Mouse (Mus musculus) cerebellum, postnatal 25 days (tissue): Measurements from ENCODE around the gene Anapc10.
"Not testable (repeated sequence)": the region's sequence is repeated elsewhere in the genome, so short reads cannot be mapped to it uniquely, and the experiment has no call there.

Experiments
- DNase-seq, 2 experiments: peaks; one replicate each; pipeline ENCODE4 v3.0.0; 2021; ENCODE audit warnings: mixed read lengths in 2 of 2

Gene Anapc10

GRCm38 (mm10) chr8:79711064-79711961, at the start of gene Anapc10, which contains the start of gene Abce1:
Gene Anapc10, plus strand, starts transcription at chr8:79711820.
Gene Abce1, minus strand, starts transcription at chr8:79711740.
- DNase-seq, result peak; percentile 98 to 99

DNA sequence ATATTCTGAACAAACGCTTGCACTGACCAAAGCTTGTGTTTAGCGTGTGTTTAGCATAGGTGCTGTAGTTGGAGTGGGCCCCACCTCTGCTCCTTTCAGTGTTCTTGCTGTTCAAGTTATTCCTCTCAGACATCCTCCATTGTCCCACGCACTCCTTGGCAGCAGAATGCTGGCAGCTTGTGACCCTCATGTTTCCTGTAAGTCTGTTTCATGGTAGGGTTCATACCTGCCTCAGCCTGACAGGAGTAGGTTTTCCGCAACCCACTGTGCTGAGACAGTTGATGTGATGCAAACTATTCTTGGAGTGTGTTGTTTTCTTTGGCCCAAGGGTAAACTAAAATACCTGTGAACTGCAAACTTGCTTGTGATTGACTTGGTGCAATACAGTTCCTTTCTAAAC, 35.2 kb upstream of the Anapc10 start:
- DNase-seq, result peak in 1 of 2 experiments; percentile 9

GRCm38 (mm10) chr8:79679005-79679404, 32.6 kb upstream of the Anapc10 start:
- no peak for DNase-seq

- DNase-seq, result peak in 1 of 2 experiments; percentile 12
Observed at GRCm38 (mm10) chr8:79680083-79680482, 31.5 kb upstream of the Anapc10 start.

DNA sequence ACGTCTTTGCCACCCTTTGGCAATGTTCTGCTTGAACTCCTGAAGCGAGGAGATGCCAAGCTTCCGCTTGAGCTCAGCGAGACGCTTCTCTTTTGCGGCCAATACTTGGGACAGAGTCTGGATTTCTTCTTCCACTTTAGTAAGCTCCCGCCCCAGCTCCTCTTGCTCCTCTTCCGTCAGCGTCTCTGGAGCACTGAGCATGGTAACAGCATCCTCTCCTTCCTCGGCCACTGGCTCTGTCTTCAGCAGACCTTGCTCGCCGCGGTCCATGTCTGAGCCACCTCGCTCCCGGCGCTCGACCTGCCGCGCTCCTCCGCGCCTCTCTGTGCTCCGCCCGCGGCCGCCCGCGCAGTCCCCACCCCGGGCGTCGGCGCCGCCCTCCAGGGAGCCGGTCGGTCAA, 31.1 kb upstream of the Anapc10 start:
- DNase-seq, result peak; percentile 43 to 57

GRCm38 (mm10) chr8:79680965-79681364, 30.7 kb upstream of the Anapc10 start:
- peak in 1 of 2 experiments; percentile 7 for DNase-seq

- DNase-seq, result not testable (repeated sequence)
Observed at GRCm38 (mm10) chr8:79685927-79686326, 25.7 kb upstream of the Anapc10 start.

DNA sequence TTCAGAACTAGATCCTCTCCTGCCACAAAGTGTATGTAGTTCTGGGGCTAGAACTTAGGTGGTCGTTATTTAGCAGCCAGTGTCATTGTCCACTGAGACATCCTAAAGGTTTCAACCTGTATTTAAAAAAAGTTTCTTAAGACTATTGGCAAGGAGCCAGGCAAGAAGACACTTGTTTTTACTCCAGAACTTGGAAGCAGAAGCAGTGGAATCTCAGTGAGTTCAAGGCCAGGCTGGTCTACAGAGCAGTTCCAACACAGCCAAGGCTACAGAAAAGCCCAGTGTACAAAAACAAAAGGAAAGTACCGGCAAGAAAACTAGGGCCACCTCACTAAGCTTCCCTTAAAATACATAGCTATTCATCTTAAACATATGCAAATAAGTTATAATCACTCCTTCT, 19.1 kb upstream of the Anapc10 start:
- no peak for DNase-seq

DNA sequence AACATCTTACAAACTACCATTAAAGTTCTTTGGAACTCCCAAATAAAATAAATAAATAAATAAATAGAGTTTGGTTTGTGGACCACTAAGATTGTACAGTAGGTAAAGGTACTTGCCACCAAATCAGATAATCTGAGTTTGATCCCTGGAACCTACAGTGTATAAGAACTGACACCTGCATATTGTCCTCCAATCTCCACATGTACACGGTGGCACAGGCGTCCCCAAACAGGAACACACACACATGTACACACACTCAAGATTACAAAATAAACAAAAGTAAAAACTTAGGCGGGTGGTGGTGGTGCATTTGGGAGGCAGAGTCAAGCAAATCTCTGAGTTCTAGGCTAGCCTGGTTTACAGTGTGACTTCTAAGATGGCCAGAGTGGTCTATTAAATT, 4.9 kb upstream of the Anapc10 start:
- no peak for DNase-seq

GRCm38 (mm10) chr8:79712676-79713075, 1.1 kb downstream of the Anapc10 start:
- no peak for DNase-seq

- DNase-seq, result no peak
Observed at GRCm38 (mm10) chr8:79721537-79721936, 9.9 kb downstream of the Anapc10 start.

- DNase-seq, result no peak
Observed at GRCm38 (mm10) chr8:79723308-79723707, 11.7 kb downstream of the Anapc10 start.

DNA sequence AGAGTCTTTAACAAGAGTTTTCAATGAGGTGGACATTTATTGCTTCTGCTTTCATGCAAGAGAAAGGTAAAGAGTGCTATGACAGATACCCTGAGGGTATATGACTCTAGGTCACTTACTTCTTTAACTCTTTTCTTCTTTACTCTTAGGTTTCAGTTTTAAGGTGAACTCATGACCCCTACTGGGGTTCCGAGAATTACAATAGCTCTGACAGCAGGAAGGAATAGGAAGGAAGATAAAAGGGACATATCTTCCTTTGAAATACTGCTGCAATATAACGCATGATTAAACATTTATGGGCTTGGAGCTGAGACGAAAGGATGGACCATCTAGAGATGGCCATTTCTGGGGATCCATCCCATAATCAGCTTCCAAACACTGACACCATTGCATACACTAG, 13.0 kb downstream of the Anapc10 start:
- no peak for DNase-seq

DNA sequence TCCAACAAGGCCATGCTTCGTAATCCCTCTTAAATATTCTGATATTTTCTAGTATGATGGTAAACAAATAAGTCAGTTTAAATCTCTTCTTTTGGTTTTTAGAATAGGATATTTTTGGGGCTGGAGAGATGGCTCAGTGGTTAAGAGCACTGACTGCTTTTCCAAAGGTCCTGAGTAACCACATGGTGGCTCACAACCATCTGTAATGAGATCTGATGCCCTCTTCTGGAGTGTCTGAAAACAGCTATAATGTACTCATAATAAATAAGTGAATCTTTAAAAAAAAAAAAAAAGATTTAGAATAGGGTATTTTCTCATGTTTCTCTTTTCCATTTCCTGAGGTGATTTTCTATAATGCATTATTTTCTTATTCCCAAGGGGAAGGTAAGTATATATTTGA, 16.3 kb downstream of the Anapc10 start:
- DNase-seq, result no peak

- DNase-seq, result peak in 1 of 2 experiments; percentile 49
Observed at GRCm38 (mm10) chr8:79734304-79734703, 22.7 kb downstream of the Anapc10 start.

DNA sequence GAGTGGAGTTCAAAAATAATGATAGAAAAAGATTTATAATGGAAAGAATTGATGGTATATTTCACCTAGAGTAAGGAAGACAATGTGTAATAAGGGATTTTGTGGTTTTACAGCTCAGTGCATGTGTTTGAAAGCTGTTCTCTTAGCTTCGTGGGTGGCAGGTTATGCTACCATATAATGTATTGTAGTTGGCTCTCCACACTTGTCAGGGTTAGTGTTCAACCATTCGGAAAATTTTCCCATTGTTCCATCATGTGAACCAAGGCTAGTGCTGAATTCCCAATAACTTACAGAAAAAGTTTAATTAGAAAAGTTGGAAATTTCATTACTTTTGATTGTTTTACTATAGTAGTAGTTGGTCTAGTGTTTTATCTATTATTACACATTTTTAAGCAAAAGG, 36.6 kb downstream of the Anapc10 start:
- no peak for DNase-seq

DNA sequence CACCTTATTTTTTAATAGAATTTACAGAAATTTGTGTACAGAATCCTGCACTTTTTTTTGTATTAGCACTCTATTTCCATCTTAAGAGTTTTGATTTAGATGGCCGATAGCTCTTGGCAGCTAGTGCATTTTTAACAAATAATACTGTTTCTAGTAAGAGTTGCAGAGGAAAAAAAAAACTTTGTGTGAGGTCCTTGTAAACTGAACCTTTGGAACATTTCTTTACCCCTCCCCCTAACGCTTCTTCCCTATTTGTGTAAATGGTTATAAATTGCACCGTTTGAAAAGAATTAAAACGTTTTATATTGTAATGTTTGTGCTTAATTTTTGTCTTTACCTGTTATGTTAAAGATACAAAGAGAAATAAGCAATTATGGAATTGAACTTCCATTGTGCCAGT, 37.0 kb downstream of the Anapc10 start:
- no peak for DNase-seq

GRCm38 (mm10) chr8:79750305-79750704, 38.7 kb downstream of the Anapc10 start:
- peak; percentile 34 to 62 for DNase-seq

GRCm38 (mm10) chr8:79794873-79795272, 83.3 kb downstream of the Anapc10 start:
- not testable (repeated sequence) for DNase-seq

DNA sequence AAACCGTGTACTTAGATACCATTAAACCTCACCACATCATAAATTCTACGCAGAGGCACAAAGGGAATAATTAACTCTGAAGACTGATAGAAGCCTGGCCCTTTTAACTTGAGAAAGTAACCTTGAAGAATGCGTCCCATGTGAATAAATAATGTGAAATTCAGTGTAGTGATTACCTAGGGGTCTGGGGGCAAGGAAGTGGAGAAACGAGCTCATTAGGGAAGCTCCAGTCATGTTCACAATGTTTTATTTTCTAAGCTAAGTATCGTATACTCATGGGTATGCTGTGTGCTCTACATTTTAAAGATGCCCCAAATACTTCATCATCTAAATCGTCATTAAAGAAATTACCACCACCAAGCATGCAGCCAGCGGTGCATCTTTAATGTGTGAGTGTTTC, 85.1 kb downstream of the Anapc10 start:
- DNase-seq, result no peak

DNA sequence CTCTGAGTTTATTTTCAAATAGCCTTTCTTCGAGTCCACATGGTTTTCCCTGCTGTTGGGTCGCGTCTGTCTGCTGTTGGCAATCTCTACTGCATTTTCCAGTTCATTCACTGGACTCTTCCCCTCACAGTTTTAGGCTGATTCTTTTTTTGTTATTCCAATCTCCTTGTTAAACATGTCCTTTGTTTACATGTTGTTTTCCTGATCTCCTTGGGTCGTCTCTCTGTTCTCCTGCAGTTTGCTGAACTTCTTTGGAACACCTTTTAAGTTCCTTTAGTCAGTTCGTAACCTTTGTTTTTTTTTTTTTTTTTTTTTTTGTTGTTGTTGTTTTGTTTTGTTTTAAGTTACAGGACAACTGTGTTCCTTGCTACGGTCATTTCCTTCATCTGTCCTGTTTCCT, 92.9 kb downstream of the Anapc10 start:
- DNase-seq, result no peak

DNA sequence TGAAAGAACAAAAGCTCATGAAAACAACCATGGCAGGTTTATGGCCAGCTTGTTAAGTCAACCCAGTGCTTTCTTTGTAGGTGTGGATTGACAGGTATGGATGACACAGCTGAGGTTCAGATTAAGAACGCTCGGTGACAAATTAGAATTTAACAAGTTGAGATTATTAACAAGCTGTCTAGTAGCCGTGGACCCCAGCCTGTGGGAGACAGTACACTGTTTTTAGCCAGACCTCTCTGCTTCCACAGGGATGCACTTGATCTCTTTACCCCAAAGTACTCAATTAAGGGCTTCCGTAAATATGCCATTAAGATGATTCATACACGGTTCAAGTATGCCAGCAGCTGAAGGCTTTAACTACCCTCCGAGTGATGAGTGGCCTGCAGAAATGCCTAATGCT, 95.4 kb downstream of the Anapc10 start:
- DNase-seq, result no peak

DNA sequence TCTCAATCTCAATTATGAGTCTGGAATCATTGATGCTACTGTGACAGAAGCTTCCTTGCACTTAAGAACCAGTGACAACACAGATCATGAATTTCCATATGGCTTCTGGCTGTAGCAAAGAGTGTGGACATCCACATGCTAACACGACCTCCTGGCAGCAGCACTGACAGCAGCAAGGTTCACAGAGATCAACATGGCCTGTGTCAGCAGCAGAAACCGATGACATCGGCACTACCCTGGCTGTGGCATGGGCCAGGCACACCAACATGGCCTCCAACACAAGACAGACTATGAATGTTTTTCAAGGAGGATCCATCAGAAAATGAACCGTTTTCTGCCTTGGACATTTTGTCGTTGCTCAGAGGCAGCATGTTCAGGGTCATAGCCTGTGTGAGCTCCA, 114.9 kb downstream of the Anapc10 start:
- DNase-seq, result no peak
